Mouse (Mus musculus): ENCODE results near the gene Slc7a11. TPM values are rescaled to one million over a fixed set of nuclear protein-coding genes. Genes with fewer than 3 reads are reported as not detected.

Gene Slc7a11
- polyA plus RNA-seq, 1 experiment from 2014 or later = 1.5 TPM

DNA sequence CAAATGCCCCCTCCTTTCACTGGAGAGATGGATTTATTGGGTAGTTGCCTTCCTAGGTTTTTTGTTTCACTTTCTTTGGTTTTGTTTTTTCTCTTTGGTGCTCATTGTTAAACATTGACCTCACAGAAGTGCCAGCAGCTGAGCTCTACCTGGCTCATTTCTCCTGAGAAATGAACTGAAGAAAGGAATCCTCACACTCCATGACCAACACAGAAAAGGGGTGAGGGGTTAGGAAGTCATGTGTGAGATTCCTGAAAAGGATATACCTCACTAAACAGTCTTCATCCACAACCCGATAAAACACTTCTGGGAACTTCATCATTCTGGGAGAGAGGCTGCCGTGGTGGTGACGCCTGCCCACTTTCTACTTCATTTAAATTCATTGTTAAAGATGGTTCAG, 207.4 kb downstream of the Slc7a11 start:
- no peak overlapping the region for H3K4me3 ChIP-seq
- no peak overlapping the region for H3K27ac ChIP-seq (replicated peaks)
- no peaks in the 10 kb centered on the region for H3K27me3 ChIP-seq
- H3K36me3 ChIP-seq = no peaks in the 10 kb centered on the region
- H3K4me1 ChIP-seq = no peaks in the 10 kb centered on the region
- no peak overlapping the region for H3K4me2 ChIP-seq (replicated peaks)
- no peaks in the 10 kb centered on the region for H3K9me3 ChIP-seq
- 79% methylated on average over 3 of the region's 3 CpGs for WGBS
- no peak for ATAC-seq (ENCODE audit: low FRiP score, low read depth)
- no peak overlapping the region for H3K9ac ChIP-seq (replicated peaks)

DNA sequence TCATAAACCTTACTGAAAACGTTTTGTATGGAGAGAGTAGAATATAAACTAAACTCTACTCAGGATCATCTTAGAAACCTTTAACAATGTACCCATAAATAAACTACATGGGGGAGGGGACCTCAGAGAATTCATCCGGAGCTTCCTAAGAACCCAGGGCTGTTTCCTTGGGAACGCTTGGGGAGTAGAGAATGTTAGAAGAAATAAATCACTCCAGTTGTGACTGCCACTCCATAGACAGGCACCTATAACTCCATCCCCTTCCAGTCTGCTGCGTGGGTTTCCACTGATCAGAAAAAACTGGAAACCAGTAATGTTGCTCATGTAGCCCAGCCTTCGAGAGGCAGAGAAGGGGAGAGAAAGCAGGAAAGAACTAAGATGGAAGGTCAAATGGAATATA, 210.3 kb downstream of the Slc7a11 start:
- H3K36me3 ChIP-seq = no peaks in the 10 kb centered on the region
- H3K4me1 ChIP-seq = no peaks in the 10 kb centered on the region
- H3K9me3 ChIP-seq = no peaks in the 10 kb centered on the region
- no peak overlapping the region for H3K4me3 ChIP-seq
- ATAC-seq (ENCODE audit: low FRiP score, low read depth) = no peak
- H3K9ac ChIP-seq (replicated peaks) = no peak overlapping the region
- WGBS = 54% methylated on average over 5 of the region's 5 CpGs
- no peaks in the 10 kb centered on the region for H3K27me3 ChIP-seq
- no peak overlapping the region for H3K27ac ChIP-seq (replicated peaks)
- H3K4me2 ChIP-seq (replicated peaks) = no peak overlapping the region

GRCm38 (mm10) chr3:50224390-50225114, 218.9 kb downstream of the Slc7a11 start:
- H3K9ac ChIP-seq (replicated peaks) = no peak overlapping the region
- no peaks in the 10 kb centered on the region for H3K4me1 ChIP-seq
- no peaks in the 10 kb centered on the region for H3K9me3 ChIP-seq
- H3K4me3 ChIP-seq = no peak overlapping the region
- no peaks in the 10 kb centered on the region for H3K36me3 ChIP-seq
- no peak overlapping the region for H3K4me2 ChIP-seq (replicated peaks)
- H3K27me3 ChIP-seq = no peaks in the 10 kb centered on the region
- no peak for ATAC-seq (ENCODE audit: low FRiP score, low read depth)
- WGBS = 93% methylated on average over 2 of the region's 2 CpGs
- no peak overlapping the region for H3K27ac ChIP-seq (replicated peaks)

DNA sequence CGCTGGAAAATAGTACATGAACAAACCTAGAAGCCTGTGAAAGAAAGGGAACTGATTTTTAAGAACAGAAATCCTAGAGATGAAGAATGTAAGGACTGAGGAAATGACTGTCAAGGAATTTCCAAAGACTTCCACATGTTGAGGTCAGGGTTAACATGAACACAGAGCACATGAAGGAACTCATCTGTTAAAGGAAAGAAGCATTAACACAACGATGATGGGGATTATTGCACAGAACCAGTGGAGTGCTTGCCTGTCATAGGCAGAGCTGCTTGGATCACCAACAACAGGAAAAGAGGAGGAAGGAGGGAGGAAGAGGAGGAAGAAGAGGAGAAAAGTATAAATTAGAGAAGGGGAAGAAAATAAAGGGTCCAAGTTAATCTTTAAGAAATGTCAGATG, 223.0 kb downstream of the Slc7a11 start:
- no peaks in the 10 kb centered on the region for H3K4me1 ChIP-seq
- no peak overlapping the region for H3K4me2 ChIP-seq (replicated peaks)
- no peaks in the 10 kb centered on the region for H3K9me3 ChIP-seq
- no peaks in the 10 kb centered on the region for H3K27me3 ChIP-seq
- ATAC-seq (ENCODE audit: low FRiP score, low read depth) = no peak
- no peak overlapping the region for H3K4me3 ChIP-seq
- H3K9ac ChIP-seq (replicated peaks) = no peak overlapping the region
- H3K36me3 ChIP-seq = no peaks in the 10 kb centered on the region
- 82% methylated on average over 2 of the region's 2 CpGs for WGBS
- no peak overlapping the region for H3K27ac ChIP-seq (replicated peaks)

DNA sequence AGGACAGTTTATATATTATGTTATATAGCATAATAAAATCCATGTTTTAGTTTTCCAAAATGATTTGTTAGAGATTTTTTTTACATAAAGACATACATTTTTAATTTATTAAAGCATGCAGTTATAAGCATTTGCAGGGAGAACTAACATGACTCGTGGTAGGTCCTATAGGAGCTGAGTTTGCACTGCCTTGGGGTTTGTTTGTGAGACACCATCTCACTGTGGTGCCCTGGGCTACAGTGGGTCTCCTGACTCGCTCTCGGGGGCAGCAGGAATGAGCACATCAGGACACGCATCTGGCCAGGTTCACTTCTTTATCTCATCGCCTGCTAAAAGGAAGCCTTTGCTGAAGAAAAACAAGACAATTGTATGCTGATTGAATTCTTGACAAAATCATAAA, 257.0 kb downstream of the Slc7a11 start:
- 86% methylated on average over 5 of the region's 5 CpGs for WGBS
- H3K27me3 ChIP-seq = no peaks in the 10 kb centered on the region

GRCm38 (mm10) chr3:50185879-50186278, 257.5 kb downstream of the Slc7a11 start:
- Histone ChIP-seq H3K9ac (replicated peaks) (no peak overlapping the region), H3K36me3 (no peaks in the 10 kb centered on the region), H3K27me3 (no peaks in the 10 kb centered on the region), H3K4me1 (no peaks in the 10 kb centered on the region), H3K9me3 (no peaks in the 10 kb centered on the region), H3K4me2 (replicated peaks) (no peak overlapping the region), H3K27ac (replicated peaks) (no peak overlapping the region), H3K4me3 (no peak overlapping the region)
- 90% methylated on average over 2 of the region's 2 CpGs for WGBS
- no peak for ATAC-seq (ENCODE audit: low FRiP score, low read depth)

More for the DNA sequence above, 257.0 kb downstream of the Slc7a11 start:
- no peak overlapping the region for H3K4me2 ChIP-seq (replicated peaks)
- no peaks in the 10 kb centered on the region for H3K4me1 ChIP-seq
- H3K27ac ChIP-seq (replicated peaks) = no peak overlapping the region
- no peak overlapping the region for H3K9ac ChIP-seq (replicated peaks)
- no peak overlapping the region for H3K4me3 ChIP-seq
- H3K36me3 ChIP-seq = no peaks in the 10 kb centered on the region
- no peak for ATAC-seq (ENCODE audit: low FRiP score, low read depth)
- no peaks in the 10 kb centered on the region for H3K9me3 ChIP-seq

DNA sequence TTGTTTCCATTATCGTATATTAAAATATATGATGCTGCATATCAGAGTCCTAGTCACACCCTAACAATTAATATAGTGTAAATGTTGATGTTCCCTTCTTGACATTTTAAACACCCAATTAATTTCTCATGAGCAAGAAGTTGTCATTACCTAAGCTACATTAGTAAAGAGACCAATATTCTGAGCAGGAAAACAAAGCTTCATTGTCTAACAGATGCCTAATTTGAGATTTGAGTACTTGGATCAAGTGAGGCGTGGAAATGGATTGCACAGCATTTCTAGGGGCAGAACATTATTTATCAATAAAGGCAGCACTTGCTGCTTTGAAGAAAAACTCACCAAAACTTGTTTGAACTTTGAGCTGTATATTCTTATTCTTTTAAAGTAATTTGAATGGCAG, 282.7 kb downstream of the Slc7a11 start:
- ATAC-seq (ENCODE audit: low FRiP score, low read depth) = no peak
- Histone ChIP-seq H3K9ac (replicated peaks) (no peak overlapping the region), H3K4me1 (no peaks in the 10 kb centered on the region), H3K36me3 (no peaks in the 10 kb centered on the region), H3K27me3 (no peaks in the 10 kb centered on the region), H3K4me2 (replicated peaks) (no peak overlapping the region), H3K27ac (replicated peaks) (no peak overlapping the region), H3K9me3 (no peaks in the 10 kb centered on the region), H3K4me3 (no peak overlapping the region)
- 87% methylated on average over 2 of the region's 2 CpGs for WGBS

DNA sequence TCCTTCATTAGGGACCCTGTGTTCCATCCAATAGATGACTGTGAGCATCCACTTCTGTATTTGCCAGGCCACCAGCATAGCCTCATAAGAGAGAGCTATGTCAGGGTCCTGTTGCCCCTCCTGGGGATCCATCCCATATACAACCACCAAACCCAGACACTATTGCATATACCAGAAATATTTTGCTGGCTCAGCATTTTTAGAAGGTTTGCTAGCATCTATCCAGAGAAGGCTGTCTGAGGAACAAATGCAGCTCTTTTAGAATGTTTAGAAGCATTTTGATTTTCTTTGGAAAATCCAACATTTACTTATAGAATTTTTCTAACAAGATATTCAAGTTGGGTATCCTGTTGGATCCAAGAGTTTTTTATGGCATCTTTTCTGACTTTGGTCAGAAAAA, 299.3 kb downstream of the Slc7a11 start:
- Histone ChIP-seq H3K9ac (replicated peaks) (no peak overlapping the region), H3K4me3 (no peak overlapping the region), H3K27ac (replicated peaks) (no peak overlapping the region), H3K9me3 (no peaks in the 10 kb centered on the region), H3K4me1 (no peaks in the 10 kb centered on the region), H3K27me3 (no peaks in the 10 kb centered on the region), H3K4me2 (replicated peaks) (no peak overlapping the region), H3K36me3 (no peaks in the 10 kb centered on the region)
- ATAC-seq (ENCODE audit: low FRiP score, low read depth) = no peak

DNA sequence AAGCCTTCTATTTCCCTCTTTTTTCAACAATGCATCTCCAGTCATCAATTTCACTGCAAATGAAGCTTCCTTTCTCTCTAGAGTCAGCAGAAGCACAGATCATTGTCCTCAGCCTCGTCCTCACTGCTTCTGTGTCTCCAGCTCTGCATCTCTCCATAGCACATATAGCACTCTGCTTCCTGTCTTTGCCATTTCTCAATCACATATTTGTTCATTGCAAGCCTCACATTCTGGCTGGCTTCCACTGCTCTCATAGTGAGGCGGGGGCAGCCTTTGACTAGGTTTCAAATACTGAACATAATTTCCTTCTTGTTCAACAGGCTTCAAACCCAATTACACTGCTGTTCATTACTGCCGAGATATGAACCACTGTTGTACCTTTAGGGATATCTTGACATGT, 305.1 kb downstream of the Slc7a11 start:
- no peak overlapping the region for H3K27ac ChIP-seq (replicated peaks)
- no peaks in the 10 kb centered on the region for H3K36me3 ChIP-seq
- H3K27me3 ChIP-seq = no peaks in the 10 kb centered on the region
- no peak overlapping the region for H3K4me3 ChIP-seq
- WGBS = 81% methylated on average over 3 of the region's 3 CpGs
- ATAC-seq (ENCODE audit: low FRiP score, low read depth) = no peak
- H3K9ac ChIP-seq (replicated peaks) = no peak overlapping the region
- no peaks in the 10 kb centered on the region for H3K9me3 ChIP-seq
- no peaks in the 10 kb centered on the region for H3K4me1 ChIP-seq
- H3K4me2 ChIP-seq (replicated peaks) = no peak overlapping the region

- no peaks in the 10 kb centered on the region for H3K4me1 ChIP-seq
- H3K4me3 ChIP-seq = no peak overlapping the region
- ATAC-seq (ENCODE audit: low FRiP score, low read depth) = no peak
- no peaks in the 10 kb centered on the region for H3K27me3 ChIP-seq
- H3K9ac ChIP-seq (replicated peaks) = no peak overlapping the region
- H3K9me3 ChIP-seq = no peaks in the 10 kb centered on the region
- H3K4me2 ChIP-seq (replicated peaks) = no peak overlapping the region
- no peaks in the 10 kb centered on the region for H3K36me3 ChIP-seq
- 90% methylated on average over 5 of the region's 5 CpGs for WGBS
- H3K27ac ChIP-seq (replicated peaks) = no peak overlapping the region
Observed at GRCm38 (mm10) chr3:50132204-50132603, 311.2 kb downstream of the Slc7a11 start.

DNA sequence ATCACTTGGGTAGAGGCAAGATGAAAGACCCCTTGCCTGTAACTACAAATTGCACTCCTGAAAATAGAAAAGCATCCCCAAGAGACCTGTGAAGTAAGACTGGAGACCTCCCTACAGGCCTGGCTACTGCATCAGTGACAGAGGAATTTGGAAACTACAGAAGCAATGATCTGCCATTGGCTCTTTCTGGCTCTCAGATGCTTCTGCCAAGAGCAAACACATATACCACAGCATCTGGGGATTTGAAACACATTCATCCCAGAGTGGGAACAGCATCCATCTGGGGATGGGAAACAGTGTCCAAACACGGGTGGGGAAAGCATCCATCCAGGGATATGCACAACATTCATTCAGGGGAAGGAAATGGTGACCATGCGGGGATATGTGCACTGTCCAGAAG, 313.1 kb downstream of the Slc7a11 start:
- H3K4me3 ChIP-seq = no peak overlapping the region
- no peaks in the 10 kb centered on the region for H3K36me3 ChIP-seq
- no peak overlapping the region for H3K27ac ChIP-seq (replicated peaks)
- no peak overlapping the region for H3K9ac ChIP-seq (replicated peaks)
- H3K4me1 ChIP-seq = no peaks in the 10 kb centered on the region
- WGBS = 85% methylated on average over 2 of the region's 2 CpGs
- ATAC-seq (ENCODE audit: low FRiP score, low read depth) = no peak
- H3K4me2 ChIP-seq (replicated peaks) = no peak overlapping the region
- no peaks in the 10 kb centered on the region for H3K27me3 ChIP-seq
- no peaks in the 10 kb centered on the region for H3K9me3 ChIP-seq

DNA sequence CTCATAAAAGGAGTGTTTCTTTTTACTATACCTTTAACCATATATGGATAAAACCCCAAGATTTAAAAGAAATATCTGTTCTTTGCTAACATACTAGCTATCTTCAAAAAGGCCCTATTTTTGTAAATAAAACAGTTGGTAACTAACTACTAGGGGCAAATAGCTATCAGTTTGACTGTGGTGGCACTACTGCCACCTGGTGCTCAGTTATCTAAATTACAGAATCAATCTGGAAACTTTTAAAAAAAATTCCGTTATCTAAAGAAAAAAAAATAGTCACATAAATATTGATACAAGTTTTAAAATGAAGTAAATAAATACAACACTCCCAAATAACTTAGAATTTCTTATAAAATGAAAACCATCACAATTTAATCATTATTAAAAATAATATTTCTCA, 322.4 kb downstream of the Slc7a11 start:
- Histone ChIP-seq H3K9ac (replicated peaks) (no peak overlapping the region), H3K4me2 (replicated peaks) (no peak overlapping the region), H3K9me3 (no peaks in the 10 kb centered on the region), H3K36me3 (no peaks in the 10 kb centered on the region), H3K27ac (replicated peaks) (no peak overlapping the region), H3K4me1 (no peaks in the 10 kb centered on the region), H3K27me3 (no peaks in the 10 kb centered on the region), H3K4me3 (no peak overlapping the region)
- WGBS = 67% methylated on average over 1 of the region's 1 CpGs
- no peak for ATAC-seq (ENCODE audit: low FRiP score, low read depth)

- no peak overlapping the region for H3K4me2 ChIP-seq (replicated peaks)
Observed at GRCm38 (mm10) chr3:50116266-50116665, 327.1 kb downstream of the Slc7a11 start.

More at GRCm38 (mm10) chr3:50116266-50116665, 327.1 kb downstream of the Slc7a11 start:
- H3K4me3 ChIP-seq = no peak overlapping the region
- H3K27me3 ChIP-seq = no peaks in the 10 kb centered on the region
- H3K27ac ChIP-seq (replicated peaks) = no peak overlapping the region
- no peaks in the 10 kb centered on the region for H3K36me3 ChIP-seq
- no peak for ATAC-seq (ENCODE audit: low FRiP score, low read depth)
- no peaks in the 10 kb centered on the region for H3K4me1 ChIP-seq
- no peaks in the 10 kb centered on the region for H3K9me3 ChIP-seq
- 72% methylated on average over 1 of the region's 1 CpGs for WGBS
- H3K9ac ChIP-seq (replicated peaks) = no peak overlapping the region

Measured in midbrain, embryonic 12.5 days (tissue).